Mouse (Mus musculus) embryonic facial prominence, embryonic 11.5 days (tissue): ENCODE results near the gene Gdf7. TPM values are rescaled to one million over a fixed set of nuclear protein-coding genes. Genes with fewer than 3 reads are reported as not detected.

ENCODE experiments used
- ATAC-seq: fragments of 200-750 bp; cut with Nextera tagmentation; replicated peaks from 2 replicates; pipeline ENCODE4 v1.8.0; 2017; ENCODE audit warnings: low read depth; ENCODE audit not compliant: insufficient number of reproducible peaks, low FRiP score, low TSS enrichment
- DNase-seq: peaks from one replicate; pipeline ENCODE4 v3.0.0-alpha.2; 2015; ENCODE audit warnings: low spot score
- H3K27ac ChIP-seq: fragments of 300-500 bp; sonication (generic); replicated peaks from 2 replicates; pipeline ENCODE4 v1.5.1; 2014; ENCODE audit warnings: mild to moderate bottlenecking, low read depth, low read length, control low read depth
- H3K27me3 ChIP-seq: fragments of 300-500 bp; sonication (generic); 2 replicates; pipeline ENCODE4 v1.6.1; 2014; ENCODE audit warnings: mild to moderate bottlenecking, low read length, moderate library complexity, mixed read lengths; ENCODE audit not compliant: control insufficient read depth, insufficient read depth
- H3K36me3 ChIP-seq: fragments of 300-500 bp; sonication (generic); replicated peaks from 2 replicates; pipeline ENCODE4 v1.6.1; 2014; ENCODE audit warnings: low read depth, mild to moderate bottlenecking, low read length, moderate library complexity, mixed read lengths; ENCODE audit not compliant: control insufficient read depth, insufficient read depth
- H3K4me1 ChIP-seq: fragments of 300-500 bp; sonication (generic); 2 replicates; pipeline ENCODE4 v1.6.1; 2014; ENCODE audit warnings: low read length, mixed read lengths; ENCODE audit not compliant: control insufficient read depth, insufficient read depth
- H3K4me2 ChIP-seq: fragments of 300-500 bp; sonication (generic); 2 replicates; pipeline ENCODE4 v1.6.1; 2014; ENCODE audit warnings: low read depth, mild to moderate bottlenecking, control low read depth, low read length, moderate library complexity
- H3K4me3 ChIP-seq: fragments of 300-500 bp; sonication (generic); 2 replicates; pipeline ENCODE4 v1.5.1; 2014; ENCODE audit warnings: low read depth, low read length, control low read depth
- H3K9ac ChIP-seq: fragments of 300-500 bp; sonication (generic); replicated peaks from 2 replicates; pipeline ENCODE4 v1.6.1; 2014; ENCODE audit warnings: mild to moderate bottlenecking, control low read depth, low read length
- H3K9me3 ChIP-seq: fragments of 300-500 bp; sonication (generic); replicated peaks from 2 replicates; pipeline ENCODE4 v1.6.1; 2016; ENCODE audit warnings: mild to moderate bottlenecking, low read length, inconsistent platforms, mixed read lengths; ENCODE audit not compliant: control insufficient read depth
- WGBS: fragments of 180-500 bp; shearing (Covaris S2); extraction: QIAGEN DNeasy Blood & Tissue Kit; methylation state at CpG from one replicate; pipeline ENCODE4 v1.1.7; 2014; 5-methylcytosine and 5-hydroxymethylcytosine counted together
- polyA plus RNA-seq: library from polyadenylated mRNA; unstranded; fragments of >200 nt; fragmentation: Nextera tagmentation; extraction: Ambion mirVana; gene quantifications from 2 replicates; pipeline ENCODE4 v1.2.1, GENCODE M21; 2014

Gene Gdf7
- polyA plus RNA-seq, 1 experiment from 2014 or later: 0.49 TPM

- H3K36me3 ChIP-seq: no peaks in the 10 kb centered on the region
- no peak overlapping the region for H3K4me2 ChIP-seq
- no peak overlapping the region for H3K27ac ChIP-seq
- no peak overlapping the region for H3K9ac ChIP-seq
- 60% methylated on average over 2 of the region's 2 CpGs for WGBS
- H3K4me1 ChIP-seq: no peaks in the 10 kb centered on the region
- DNase-seq: no peak
- no peak for ATAC-seq
- no peaks in the 10 kb centered on the region for H3K27me3 ChIP-seq
- no peaks in the 10 kb centered on the region for H3K9me3 ChIP-seq
- H3K4me3 ChIP-seq: no peak overlapping the region
Measured at GRCm38 (mm10) chr12:8260297-8260696, 41.5 kb downstream of the Gdf7 start.

Other genes with a start within 250 kb of the Gdf7 start
- gene Ldah, start 93.8 kb downstream of the Gdf7 start, polyA plus RNA-seq: 71.1 and 71.6 TPM in 2 replicates
- gene Hs1bp3, start 11.5 kb upstream of the Gdf7 start, polyA plus RNA-seq: 9.6 and 11.7 TPM in 2 replicates
- 45.3 and 51.3 TPM in 2 replicates for gene Rhob, start 198.1 kb upstream of the Gdf7 start, polyA plus RNA-seq